Mouse (Mus musculus): Measurements from ENCODE around the gene Qtrt1. TPM values are rescaled to one million over a fixed set of nuclear protein-coding genes. Genes with fewer than 3 reads are reported as not detected.
A peak's percentile ranks its signal among the peaks of the same experiment; 100 is the strongest.

The Qtrt1 gene
- 17.4 and 20.0 TPM in 2 replicates for polyA plus RNA-seq (2015; fragmentation: Nextera tagmentation; extraction: Ambion mirVana)

DNA sequence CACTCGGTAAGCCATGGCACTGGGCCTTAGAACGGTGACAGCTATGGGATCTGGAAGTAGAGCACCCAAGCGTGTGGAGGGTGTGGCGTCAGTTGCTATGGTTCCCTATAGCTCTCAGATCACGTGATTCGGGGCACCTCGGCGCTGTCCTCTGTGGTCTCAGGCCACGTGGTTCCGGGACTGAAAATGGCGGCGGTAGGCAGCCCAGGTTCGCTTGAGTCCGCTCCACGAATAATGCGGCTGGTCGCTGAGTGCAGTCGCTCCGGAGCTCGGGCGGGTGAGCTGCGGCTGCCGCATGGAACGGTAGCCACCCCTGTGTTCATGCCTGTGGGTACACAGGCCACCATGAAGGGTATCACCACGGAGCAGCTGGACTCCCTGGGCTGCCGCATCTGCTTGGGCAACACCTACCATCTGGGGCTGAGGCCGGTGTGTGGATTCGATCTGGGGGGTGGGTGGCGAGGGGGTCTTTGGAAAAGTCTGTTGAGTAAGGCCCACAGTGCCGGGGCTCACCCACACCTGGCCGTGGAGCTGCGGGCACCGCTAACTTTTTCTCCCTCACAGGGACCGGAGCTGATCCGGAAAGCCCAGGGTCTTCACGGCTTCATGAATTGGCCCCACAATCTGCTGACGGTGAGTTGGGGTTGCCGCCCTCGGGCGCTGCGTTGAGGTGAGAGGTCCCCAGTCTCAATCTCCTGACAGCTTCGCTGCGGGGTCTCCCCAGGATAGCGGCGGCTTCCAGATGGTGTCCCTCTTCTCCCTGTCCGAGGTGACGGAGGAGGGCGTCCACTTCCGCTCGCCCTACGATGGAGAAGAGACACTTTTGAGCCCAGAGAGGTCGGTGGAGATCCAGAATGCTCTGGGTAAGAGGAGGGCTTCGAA, at the start of gene Qtrt1:
Gene Qtrt1, plus strand, starts transcription at position 169 of the 882 bp plus-strand sequence.
- ATAC-seq (ENCODE audit: insufficient read depth) = peak; percentile 91
- H3K4me1 ChIP-seq (replicated peaks) = peaks cover 27% of the 10 kb centered on the region
- peak within 1 kb of the TSS; percentile 95 for H3K4me2 ChIP-seq
- peak within 1 kb of the TSS; percentile 76 for H3K4me3 ChIP-seq (replicated peaks)
- no peaks in the 10 kb centered on the region for H3K27me3 ChIP-seq
- under 1% methylated on average over 53 of the region's 53 CpGs for WGBS (ENCODE audit: insufficient replicate concordance)
- peak within 1 kb of the TSS; percentile 68 for H3K27ac ChIP-seq (replicated peaks)
- H3K9ac ChIP-seq = peak within 1 kb of the TSS; percentile 71
- peaks cover 12% of the 10 kb centered on the region for H3K36me3 ChIP-seq (replicated peaks)
- no peaks in the 10 kb centered on the region for H3K9me3 ChIP-seq (replicated peaks)

- peak; percentile 7 for ATAC-seq (ENCODE audit: insufficient read depth)
- H3K9me3 ChIP-seq (replicated peaks) = no peaks in the 10 kb centered on the region
- H3K27ac ChIP-seq (replicated peaks) = peak overlapping the region; percentile 93
- H3K4me2 ChIP-seq = peak overlapping the region; percentile 91
- peaks cover 38% of the 10 kb centered on the region for H3K4me1 ChIP-seq (replicated peaks)
- peak overlapping the region; percentile 91 for H3K4me3 ChIP-seq (replicated peaks)
- H3K36me3 ChIP-seq (replicated peaks) = peaks cover 3% of the 10 kb centered on the region
- peaks cover 14% of the 10 kb centered on the region for H3K27me3 ChIP-seq
- 21% methylated on average over 14 of the region's 14 CpGs for WGBS (ENCODE audit: insufficient replicate concordance)
- H3K9ac ChIP-seq = peak overlapping the region; percentile 60
These were observed 45.0 kb upstream of the Qtrt1 start for GRCm38 (mm10) chr9:21366541-21367220.

DNA sequence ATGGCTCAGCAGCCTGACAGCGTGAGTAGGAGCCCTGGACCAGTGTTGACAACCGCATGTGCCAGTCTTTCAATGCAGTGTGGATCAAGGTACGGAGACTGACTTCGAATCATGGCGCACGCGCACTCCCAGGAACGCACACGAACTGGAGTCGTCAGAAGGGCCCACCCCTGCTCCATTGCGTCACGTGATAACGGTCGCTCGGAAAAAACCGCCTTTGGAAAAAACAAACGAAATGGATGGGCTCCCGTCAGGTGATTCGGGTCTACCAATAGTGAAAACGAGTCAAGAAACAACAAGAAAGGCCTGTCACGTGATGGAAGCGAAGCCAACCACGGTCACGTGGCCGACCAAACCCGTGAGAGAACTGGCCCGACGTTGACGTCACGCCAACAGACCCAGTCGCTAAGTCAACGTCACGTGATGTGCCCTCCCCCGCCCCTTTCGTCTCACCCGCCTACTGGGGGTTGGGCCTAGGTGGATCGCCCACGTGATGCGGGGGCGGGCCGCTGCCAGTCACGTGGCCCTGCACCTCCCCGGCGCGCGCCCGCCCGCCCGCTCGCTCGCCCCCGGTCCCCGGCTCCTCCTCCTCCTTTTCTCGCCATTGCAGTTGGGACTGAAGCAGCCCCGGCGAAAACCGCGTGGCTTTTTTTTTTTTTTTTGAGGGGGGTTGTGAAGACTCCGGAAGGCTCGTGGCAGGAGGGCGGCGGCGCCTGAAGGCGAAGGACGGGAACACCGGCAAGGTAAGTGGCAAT, 44.1 kb upstream of the Qtrt1 start, which contains the start of gene Ilf3:
Gene Ilf3, plus strand, starts transcription at position 515 of the 755 bp plus-strand sequence.
- 1% methylated on average over 66 of the region's 66 CpGs for WGBS (ENCODE audit: insufficient replicate concordance)
- no peaks in the 10 kb centered on the region for H3K9me3 ChIP-seq (replicated peaks)
- H3K4me2 ChIP-seq = peak within 1 kb of the TSS; percentile 91
- peaks cover 38% of the 10 kb centered on the region for H3K4me1 ChIP-seq (replicated peaks)
- peak; percentile 88 for ATAC-seq (ENCODE audit: insufficient read depth)
- peaks cover 8% of the 10 kb centered on the region for H3K27me3 ChIP-seq
- H3K4me3 ChIP-seq (replicated peaks) = peak within 1 kb of the TSS; percentile 91
- peak within 1 kb of the TSS; percentile 72 for H3K9ac ChIP-seq
- H3K36me3 ChIP-seq (replicated peaks) = peaks cover 12% of the 10 kb centered on the region
- peak within 1 kb of the TSS; percentile 93 for H3K27ac ChIP-seq (replicated peaks)

GRCm38 (mm10) chr9:21368131-21368584, 43.5 kb upstream of the Qtrt1 start:
- Histone ChIP-seq H3K27me3 (peaks cover 3% of the 10 kb centered on the region; the same call in 1 of the 2 replicates), H3K4me3 (replicated peaks) (peak overlapping the region; percentile 91), H3K27ac (replicated peaks) (peak overlapping the region; percentile 80), H3K9me3 (replicated peaks) (no peaks in the 10 kb centered on the region), H3K4me1 (replicated peaks) (peaks cover 42% of the 10 kb centered on the region), H3K4me2 (peak overlapping the region; percentile 91), H3K9ac (peak overlapping the region; percentile 72), H3K36me3 (replicated peaks) (peaks cover 17% of the 10 kb centered on the region)
- peak; percentile 27 for ATAC-seq (ENCODE audit: insufficient read depth)
- WGBS (ENCODE audit: insufficient replicate concordance) = under 1% methylated on average over 36 of the region's 38 CpGs

GRCm38 (mm10) chr9:21369080-21369479, 42.6 kb upstream of the Qtrt1 start:
- H3K9ac ChIP-seq = no peak overlapping the region; the same call in 1 of the 2 replicates
- 0 out of 2 replicates have a peak overlapping the region, but pooled peaks have one; percentile 80 for H3K27ac ChIP-seq (replicated peaks)
- peaks cover under 1% of the 10 kb centered on the region; the same call in 1 of the 2 replicates for H3K27me3 ChIP-seq
- H3K9me3 ChIP-seq (replicated peaks) = no peaks in the 10 kb centered on the region
- peak overlapping the region; percentile 91 for H3K4me3 ChIP-seq (replicated peaks)
- H3K36me3 ChIP-seq (replicated peaks) = peaks cover 17% of the 10 kb centered on the region
- 47% methylated on average over 11 of the region's 11 CpGs for WGBS (ENCODE audit: insufficient replicate concordance)
- ATAC-seq (ENCODE audit: insufficient read depth) = no peak
- peak overlapping the region; percentile 91 for H3K4me2 ChIP-seq
- peaks cover 42% of the 10 kb centered on the region for H3K4me1 ChIP-seq (replicated peaks)

GRCm38 (mm10) chr9:21370876-21371275, 40.8 kb upstream of the Qtrt1 start:
- Histone ChIP-seq H3K36me3 (replicated peaks) (peaks cover 20% of the 10 kb centered on the region), H3K27me3 (no peaks in the 10 kb centered on the region), H3K9ac (no peak overlapping the region), H3K9me3 (replicated peaks) (no peaks in the 10 kb centered on the region), H3K4me2 (no peak overlapping the region), H3K27ac (replicated peaks) (no peak overlapping the region), H3K4me1 (replicated peaks) (peaks cover 55% of the 10 kb centered on the region), H3K4me3 (replicated peaks) (no peak overlapping the region)
- ATAC-seq (ENCODE audit: insufficient read depth) = no peak
- 64% methylated on average over 2 of the region's 2 CpGs for WGBS (ENCODE audit: insufficient replicate concordance)

DNA sequence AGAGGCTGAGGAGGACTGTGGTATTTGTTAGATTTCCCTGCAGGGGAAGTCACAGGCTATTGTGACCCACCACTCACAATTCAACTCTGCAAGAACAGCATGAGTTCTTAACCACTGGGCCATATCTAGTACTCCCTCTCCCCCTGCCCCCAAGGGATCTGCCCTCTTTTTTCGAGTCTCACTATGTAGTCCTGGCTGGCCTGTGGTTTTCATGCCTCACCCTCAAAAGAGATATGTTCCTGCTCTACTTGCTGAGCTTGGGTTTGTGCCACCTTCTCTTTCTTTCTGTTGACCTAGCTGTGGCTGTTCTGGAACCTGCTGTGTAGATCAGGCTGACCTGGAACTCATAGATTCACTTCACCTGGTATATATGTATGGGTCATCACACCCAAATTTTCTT, 39.1 kb upstream of the Qtrt1 start:
- H3K9ac ChIP-seq = no peak overlapping the region
- peaks cover 20% of the 10 kb centered on the region for H3K36me3 ChIP-seq (replicated peaks)
- H3K4me1 ChIP-seq (replicated peaks) = peaks cover 48% of the 10 kb centered on the region
- H3K4me3 ChIP-seq (replicated peaks) = no peak overlapping the region
- H3K4me2 ChIP-seq = no peak overlapping the region
- WGBS (ENCODE audit: insufficient replicate concordance) = 10% methylated on average over 1 of the region's 1 CpGs
- ATAC-seq (ENCODE audit: insufficient read depth) = no peak
- H3K9me3 ChIP-seq (replicated peaks) = no peaks in the 10 kb centered on the region
- no peak overlapping the region for H3K27ac ChIP-seq (replicated peaks)
- H3K27me3 ChIP-seq = no peaks in the 10 kb centered on the region

GRCm38 (mm10) chr9:21379195-21379594, 32.4 kb upstream of the Qtrt1 start:
- peak; percentile 39; the same call in 1 of the 2 replicates for ATAC-seq (ENCODE audit: insufficient read depth)
- H3K4me3 ChIP-seq (replicated peaks) = no peak overlapping the region
- H3K27me3 ChIP-seq = no peaks in the 10 kb centered on the region
- H3K36me3 ChIP-seq (replicated peaks) = peaks cover 19% of the 10 kb centered on the region
- 34% methylated on average over 3 of the region's 3 CpGs for WGBS (ENCODE audit: insufficient replicate concordance)
- no peak overlapping the region for H3K27ac ChIP-seq (replicated peaks)
- H3K4me1 ChIP-seq (replicated peaks) = peaks cover 72% of the 10 kb centered on the region
- peak overlapping the region; percentile 16 for H3K4me2 ChIP-seq
- no peaks in the 10 kb centered on the region for H3K9me3 ChIP-seq (replicated peaks)
- no peak overlapping the region for H3K9ac ChIP-seq

DNA sequence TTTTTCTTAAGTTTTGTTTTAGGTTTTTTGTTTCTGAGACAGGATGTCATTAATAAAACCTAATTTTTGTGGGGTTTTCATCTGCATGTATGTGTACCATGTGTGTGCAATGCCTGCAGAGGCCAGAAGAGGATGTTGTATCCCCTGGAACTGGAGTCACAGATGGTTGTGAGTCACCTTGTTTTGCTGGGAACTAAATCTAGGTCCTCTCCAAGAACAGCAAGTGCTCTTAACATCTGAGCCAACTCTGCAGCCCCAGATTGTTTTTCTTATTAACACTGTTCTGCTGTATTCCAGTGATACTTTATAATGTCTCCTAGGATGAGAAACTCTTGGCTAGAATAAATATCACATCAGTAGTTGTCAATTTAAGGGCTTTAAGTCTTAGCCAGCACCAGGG, 30.8 kb upstream of the Qtrt1 start:
- H3K9me3 ChIP-seq (replicated peaks) = no peaks in the 10 kb centered on the region
- H3K4me2 ChIP-seq = no peak overlapping the region
- H3K27me3 ChIP-seq = no peaks in the 10 kb centered on the region
- no peak overlapping the region for H3K27ac ChIP-seq (replicated peaks)
- H3K4me3 ChIP-seq (replicated peaks) = no peak overlapping the region
- ATAC-seq (ENCODE audit: insufficient read depth) = no peak
- no peak overlapping the region for H3K9ac ChIP-seq
- H3K36me3 ChIP-seq (replicated peaks) = peaks cover 15% of the 10 kb centered on the region
- H3K4me1 ChIP-seq (replicated peaks) = peaks cover 64% of the 10 kb centered on the region

DNA sequence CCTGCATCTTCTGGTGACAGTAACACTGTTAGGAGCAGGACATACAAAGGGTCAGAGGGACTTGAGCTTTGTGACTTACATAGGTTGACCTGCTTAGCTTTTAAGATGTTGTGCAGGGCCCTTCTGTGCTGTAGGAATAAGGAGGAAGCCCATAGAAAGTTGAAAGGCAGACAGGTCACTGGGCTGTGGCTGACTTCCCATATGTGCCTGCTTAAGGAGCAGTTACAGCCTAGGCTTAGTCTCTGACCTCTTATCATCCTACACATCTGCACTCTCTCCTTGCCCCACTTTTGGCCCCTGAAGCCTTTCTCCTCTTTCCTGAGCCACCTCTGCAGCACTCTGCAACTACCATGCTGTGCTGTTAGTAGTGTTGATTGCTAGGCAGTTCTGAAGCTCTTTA, 27.7 kb upstream of the Qtrt1 start:
- Histone ChIP-seq H3K4me1 (replicated peaks) (peaks cover 49% of the 10 kb centered on the region), H3K27me3 (no peaks in the 10 kb centered on the region), H3K9me3 (replicated peaks) (no peaks in the 10 kb centered on the region), H3K27ac (replicated peaks) (no peak overlapping the region; the same call in 1 of the 2 replicates), H3K36me3 (replicated peaks) (peaks cover 16% of the 10 kb centered on the region), H3K4me3 (replicated peaks) (no peak overlapping the region), H3K4me2 (no peak overlapping the region), H3K9ac (no peak overlapping the region)
- 0 out of 2 replicates have a peak, but pooled peaks have one; percentile 25 for ATAC-seq (ENCODE audit: insufficient read depth)

Measured in liver, embryonic 15.5 days (tissue).